Mouse (Mus musculus) kidney, adult 18-20 months (tissue): Measurements from ENCODE around the gene Timp2.

Experiments used
- DNase-seq: peaks from one replicate; pipeline ENCODE4 v3.0.0; 2021

The Timp2 gene

DNA sequence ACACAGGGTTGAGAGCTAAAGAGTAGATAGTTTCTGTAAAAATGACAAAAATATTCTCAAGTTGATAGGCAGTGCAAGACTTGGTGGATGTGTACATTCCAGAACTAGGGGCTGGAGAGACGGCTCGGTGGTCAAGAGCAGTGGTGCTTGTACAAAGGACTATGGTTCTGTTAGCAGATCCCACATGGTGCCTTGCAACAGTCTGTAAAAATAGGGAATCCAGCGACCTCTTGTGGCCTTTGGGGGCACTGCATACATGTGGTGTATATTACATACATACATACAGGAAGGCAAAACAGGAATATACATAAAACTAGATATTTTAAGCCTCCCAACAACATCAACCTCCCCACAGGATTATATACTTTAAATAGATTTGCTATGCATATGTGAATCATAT lies 12.8 kb upstream of the Timp2 start:
- no peak for DNase-seq

DNA sequence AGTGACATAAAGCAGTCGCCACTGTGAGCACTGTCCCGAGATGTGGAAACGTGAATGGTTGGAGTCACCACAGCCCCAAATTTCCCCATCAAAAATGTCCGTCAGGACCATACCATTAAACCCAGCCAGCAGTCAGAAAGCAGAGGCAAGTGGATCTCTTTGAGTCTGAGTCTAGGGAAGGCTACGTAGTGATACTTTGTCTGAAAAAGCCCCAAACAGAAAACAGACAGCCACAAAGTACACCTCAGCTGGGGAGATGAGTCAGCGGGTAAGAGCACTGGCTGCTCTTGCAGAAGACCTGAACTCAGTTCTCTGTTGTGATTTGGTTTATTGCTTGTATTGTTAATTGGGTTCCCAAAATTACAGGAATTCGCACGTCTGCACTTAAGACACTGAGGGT lies 11.0 kb upstream of the Timp2 start:
- no peak for DNase-seq

DNA sequence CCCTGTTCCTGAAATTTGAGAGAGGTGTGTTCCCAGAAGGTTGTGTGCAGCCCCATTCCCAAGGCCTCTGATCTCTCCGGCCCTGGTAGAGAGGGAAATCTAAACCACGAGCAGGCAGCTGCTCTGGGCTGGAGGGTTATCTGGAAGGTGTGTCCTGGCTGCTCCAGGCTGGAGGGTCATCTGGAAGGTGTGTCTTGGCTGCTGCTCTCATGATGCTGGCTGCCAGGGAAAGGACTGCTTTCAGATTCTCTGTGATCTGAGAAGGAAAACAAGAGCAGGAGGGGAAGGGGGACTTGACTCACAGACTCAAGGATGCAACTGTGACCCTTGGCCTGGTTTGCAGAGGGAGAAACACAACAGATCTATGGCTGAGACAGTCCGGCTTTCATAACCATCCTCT lies 10.6 kb upstream of the Timp2 start:
- no peak for DNase-seq

DNA sequence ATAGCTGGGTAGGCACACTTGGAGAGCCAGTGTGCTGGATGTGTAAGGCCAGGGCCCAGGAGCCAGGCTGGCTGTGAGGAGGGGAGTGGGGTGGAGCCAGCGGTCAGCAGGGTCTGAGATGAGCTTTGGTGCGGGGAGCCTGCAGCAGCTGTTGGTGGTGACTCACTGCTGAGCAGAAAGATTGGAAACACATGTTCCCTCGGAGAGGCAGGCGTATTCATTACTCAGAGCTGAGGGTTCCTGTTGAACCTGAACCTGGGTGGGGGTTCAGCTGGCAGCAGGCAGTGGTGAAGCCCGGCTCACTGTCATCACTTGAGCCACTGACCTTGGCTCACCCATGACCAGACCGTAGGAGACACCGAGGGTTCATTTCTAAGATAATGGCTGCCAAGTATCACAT lies 9.6 kb upstream of the Timp2 start:
- no peak for DNase-seq

DNA sequence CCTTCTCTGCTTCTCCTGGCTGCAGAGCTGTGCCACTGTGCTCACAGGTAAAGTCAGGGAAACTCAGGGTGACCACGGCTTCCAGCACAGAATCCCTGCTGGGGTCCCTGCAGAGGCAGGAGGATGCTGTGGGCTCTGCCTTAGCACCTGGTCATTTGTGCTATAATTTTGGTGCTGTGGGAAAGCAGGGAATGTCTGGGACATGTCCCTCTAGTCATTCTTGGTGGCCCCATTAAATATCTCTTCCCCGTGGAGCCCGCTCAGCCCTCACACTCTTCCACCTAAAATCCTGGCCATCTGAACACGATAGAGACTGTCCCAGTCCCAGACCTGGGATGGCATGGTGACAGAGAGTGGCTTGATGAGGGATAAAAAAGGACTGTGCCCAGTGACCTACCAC lies 8.5 kb upstream of the Timp2 start:
- no peak for DNase-seq

DNA sequence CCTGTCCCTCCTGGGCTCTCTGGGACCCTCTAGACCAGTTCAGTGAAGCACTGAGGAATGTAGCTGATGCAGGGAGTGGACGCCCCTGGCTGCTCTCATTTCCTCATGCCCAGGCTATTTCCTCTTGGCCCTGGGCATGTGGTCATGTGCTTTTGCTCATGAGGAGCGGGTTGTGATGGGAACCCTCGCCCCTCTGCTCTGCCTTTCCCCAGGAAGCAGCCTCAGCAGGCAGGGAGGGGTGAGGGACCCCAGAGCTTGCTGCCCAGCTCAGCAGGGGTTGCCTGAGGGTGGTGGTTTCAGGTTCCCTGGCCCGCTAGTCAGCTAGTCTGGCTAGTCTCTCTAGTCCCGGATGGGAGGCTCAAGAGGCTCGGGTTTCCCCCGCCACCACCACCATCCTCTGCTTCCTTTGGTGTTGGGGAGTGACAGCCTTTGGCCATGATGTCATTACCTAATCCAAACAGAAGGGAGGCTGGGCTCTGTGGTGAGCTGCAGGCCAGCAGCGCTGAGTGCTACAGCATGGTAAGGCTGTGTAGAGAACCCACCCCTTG lies 7.5 kb upstream of the Timp2 start:
- DNase-seq: peak; percentile 43

DNA sequence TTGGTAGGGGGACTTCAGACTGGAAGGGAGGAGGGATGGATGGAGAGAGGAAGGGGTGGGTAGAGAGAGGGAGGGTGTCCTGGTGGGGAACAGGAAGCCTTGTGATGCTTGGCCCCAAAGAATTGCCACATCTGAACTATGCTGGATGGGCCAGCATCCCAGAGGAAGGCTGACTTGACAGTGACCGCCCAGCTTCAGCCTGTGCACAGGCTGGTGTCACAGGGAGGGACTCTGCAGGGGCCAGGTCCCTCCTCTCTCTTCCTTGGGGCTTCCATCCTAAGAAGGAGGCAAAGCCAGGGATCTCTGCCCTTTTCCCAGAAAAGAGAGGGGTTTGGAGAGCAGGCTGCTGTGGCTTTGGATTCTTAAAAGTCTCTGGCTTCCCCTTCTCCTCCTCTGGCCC lies 7.0 kb upstream of the Timp2 start:
- no peak for DNase-seq

DNA sequence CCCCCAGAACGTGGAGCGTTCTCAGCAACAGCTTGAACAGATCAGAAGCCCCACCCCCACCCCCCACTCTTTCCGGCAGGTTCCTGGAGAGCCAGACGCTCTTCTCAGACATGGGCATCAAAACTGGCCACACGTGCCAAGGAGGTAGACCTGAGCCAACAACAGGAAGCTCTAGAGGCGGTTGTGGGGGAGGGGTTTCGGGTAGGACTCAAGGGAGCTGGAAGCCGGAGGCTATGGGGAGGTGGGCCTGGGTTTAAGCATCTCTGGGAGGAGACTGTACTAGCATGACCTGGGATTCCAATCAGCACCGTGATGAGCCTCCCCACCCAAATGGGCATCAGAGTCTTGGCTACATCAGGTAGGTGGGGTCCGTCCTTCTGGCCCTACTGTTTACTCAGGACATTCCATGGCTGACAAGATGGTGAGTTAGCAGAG lies 5.4 kb upstream of the Timp2 start:
- no peak for DNase-seq

DNA sequence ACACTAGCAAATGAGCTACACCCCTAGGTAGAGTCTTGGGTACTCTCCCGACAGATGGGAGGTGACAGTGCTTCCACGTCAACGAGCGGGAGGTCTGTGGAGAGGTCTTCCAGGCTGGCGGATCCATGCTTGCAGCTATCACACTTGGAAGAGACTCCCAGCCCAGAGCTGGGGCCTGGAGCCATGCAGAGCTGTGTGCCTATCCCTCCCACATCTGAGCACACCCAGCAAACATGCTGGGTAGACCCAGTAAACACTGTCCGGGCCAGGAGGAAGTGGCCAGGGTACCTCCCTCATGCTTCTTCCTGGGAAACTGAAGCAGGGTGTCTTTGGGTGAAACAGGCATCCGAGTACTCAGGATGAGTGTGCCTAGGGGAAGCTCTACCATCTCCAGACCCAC lies 5.0 kb upstream of the Timp2 start:
- DNase-seq: no peak

DNA sequence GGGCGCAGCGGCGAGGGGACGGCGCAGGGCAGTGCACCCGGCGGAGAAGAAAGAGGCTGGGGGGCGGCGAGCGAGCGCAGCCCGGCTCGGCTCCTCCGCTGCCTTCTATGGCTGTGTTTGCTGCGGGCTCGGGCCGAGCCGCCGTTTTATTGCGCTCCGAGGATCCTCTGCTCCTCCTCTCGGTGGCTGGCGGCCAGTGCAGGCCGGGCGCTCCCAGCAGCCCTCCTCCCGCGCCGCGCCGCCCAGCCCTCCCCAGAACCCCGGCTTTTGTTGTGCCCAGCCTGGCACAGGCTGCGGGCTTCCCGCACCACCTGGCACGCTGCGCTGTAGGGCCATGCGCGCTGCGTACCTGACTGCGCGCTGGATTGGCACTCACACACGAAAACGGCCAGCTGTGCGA lies 335 bp downstream of the Timp2 start:
- DNase-seq: peak; percentile 77

DNA sequence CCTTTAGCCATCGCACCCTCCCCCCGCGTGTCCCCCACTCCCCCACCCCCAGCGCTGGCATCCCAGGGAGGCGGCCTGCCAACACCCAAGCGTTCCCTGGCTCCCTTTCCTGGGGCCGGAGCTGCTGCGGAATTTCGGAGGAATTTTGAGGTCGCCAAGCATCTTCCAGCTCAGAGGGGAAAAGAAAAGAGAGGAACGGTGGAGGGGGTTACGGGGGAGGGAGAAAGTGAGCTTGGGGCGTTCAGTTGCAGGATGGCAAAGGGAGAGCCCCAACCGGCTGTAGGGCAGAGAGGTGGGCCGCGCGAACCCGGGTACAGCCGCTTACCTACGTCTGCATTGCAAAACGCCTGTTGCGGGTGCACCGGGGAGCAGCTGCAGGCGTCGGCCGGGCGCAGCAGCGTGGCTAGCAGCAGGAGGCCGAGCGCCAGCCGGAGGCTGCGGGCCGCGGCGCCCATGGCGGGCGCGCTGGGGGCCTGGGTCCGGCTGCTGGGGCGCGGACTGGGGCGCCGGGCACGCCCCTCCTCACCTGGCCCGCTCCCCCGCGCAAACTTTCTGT lies 826 bp downstream of the Timp2 start:
- no peak for DNase-seq

DNA sequence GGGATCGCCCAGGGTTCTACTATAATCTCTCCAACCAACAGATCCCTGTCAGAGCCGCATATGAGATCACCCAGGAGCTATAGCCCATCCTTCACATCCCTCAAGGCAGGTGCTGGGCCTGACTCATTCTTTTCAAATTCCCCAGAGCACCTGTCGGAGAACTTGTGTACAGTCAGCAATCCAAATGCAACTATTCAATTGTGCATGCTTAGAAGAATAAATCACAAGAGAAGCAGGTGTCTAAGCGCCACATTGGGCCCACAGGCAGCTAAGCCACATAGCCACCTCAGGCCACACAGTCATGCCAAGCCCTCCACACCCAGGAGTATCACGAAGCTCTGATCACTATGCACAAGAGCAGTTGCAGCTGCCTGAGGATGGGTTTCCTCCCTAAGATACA lies 6.0 kb downstream of the Timp2 start:
- no peak for DNase-seq

DNA sequence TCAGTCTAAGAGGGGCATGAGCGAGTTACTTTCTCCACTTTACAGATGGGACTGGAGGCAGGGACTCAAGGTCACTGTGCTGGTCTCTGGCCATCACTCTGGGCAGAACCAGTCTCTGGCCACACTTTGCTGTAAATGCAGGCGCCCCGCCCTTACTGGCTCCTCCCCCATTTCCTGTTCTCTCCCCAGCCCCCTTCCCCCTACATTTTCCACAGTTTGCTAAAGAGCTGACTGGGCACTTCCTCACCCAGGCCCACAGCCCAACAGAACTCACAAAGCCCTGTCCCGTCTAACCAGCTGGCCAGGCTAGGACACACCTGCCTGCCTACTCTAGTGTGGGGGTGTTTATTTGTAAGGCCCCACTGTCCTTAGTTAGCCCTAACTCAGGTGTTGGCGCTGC lies 6.7 kb downstream of the Timp2 start:
- DNase-seq: peak; percentile 36

DNA sequence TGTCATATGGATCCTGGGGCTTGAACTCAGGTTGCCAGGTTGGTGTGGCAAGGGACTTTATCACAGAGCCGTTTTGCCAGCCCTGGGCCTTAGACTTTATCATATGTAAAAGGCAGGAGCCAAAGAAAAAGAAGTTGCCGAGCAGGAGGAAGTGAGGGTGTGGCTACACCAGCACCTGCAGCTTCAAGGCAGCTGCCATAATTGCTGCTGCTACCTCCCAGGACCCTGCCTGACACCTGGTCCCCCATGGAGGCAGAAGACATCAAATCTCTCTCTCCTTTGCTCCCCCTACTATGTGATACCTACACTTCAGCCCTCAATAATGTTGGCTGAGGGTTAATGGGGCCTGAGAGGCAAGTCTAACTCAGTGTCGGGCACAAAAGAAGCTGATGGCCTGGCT lies 7.1 kb downstream of the Timp2 start:
- no peak for DNase-seq

DNA sequence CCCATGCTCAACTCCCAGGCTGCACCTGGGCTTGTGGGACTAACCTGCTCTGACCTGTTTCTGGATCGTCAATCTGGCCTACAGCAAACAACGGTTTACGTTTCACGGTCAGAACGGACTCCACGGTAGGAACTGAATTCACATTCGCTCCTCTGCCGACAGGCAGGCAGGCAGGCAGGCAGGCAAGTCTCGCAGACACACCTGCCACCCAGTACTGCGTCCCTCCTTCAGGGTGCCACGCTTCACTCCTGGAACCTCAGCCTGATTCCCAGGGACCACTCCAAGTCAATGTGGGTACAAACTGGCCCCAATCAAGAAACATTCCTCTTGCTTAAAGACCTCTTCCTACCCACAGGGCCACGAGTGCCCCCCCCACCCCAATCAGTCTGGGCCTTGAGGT lies 7.6 kb downstream of the Timp2 start:
- no peak for DNase-seq

DNA sequence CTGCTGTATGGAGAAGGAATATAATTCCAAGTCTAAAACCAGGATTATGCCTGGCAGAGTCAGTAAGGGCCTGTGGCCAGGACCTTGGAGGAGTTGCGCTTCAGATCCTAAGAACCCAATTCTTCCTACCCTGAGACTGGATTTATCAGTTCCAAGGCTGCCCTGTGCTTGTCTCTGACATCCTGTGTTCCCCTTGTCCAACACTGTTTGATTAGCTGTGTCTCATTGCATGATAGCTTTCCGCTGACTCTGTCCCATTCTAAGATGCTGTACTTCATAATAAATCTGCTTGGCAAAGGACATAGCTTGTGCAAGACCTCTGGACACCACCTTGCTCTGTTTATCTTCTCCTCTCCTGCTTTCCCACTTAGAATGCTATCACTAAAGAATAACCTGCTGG lies 8.1 kb downstream of the Timp2 start:
- no peak for DNase-seq

DNA sequence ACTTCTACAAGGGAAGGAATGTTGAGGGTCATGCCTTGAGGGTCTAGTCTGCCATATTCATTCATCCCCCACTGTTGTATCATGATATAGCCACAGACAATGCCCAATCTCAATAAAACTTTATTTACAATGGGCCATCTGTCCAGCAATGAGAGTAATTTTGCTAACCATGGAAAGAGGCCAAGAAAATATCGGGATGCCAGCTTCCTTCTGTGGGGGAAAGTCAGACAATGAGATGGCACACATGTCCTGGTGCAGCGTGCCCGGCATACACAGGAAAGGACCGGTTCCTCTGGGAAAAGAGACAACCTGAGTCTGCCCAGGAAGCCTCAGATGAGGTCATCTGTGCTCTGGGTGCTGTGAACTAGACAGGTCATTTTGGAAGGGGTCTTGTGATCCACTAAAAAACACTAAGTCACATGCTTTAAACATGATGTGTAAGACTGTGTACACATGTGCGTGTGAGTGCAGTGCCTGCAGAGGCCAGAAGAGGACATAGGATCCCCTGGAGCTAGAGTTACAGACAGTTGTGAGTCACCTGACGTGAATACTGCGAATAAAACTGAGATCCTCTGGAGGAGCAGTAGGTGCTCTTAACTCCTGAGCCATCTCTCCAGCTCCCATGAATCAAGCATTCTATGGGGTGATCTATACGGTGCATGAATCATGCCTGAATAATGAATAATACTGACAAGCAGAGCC lies 9.0 kb downstream of the Timp2 start:
- DNase-seq: no peak

DNA sequence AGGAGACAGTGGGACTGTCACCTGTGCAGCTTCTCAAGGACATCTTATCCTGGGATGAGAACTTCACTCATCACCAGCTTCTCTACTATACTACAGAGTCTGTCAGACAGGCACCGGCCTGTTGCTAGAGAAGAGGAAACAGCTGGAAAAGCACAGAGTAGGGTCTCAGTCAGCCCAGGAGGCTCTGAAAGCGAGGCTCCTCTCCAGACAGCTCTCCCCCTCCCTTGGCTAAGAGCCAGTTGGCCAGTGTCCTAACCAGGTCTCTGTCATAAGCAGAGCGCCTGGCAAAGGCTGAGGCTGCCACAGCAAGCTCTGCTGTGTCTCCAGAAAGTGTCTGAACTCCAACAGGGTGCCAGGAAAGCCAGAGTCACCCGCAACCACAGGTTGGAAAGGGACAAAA lies 9.8 kb downstream of the Timp2 start:
- DNase-seq: no peak

DNA sequence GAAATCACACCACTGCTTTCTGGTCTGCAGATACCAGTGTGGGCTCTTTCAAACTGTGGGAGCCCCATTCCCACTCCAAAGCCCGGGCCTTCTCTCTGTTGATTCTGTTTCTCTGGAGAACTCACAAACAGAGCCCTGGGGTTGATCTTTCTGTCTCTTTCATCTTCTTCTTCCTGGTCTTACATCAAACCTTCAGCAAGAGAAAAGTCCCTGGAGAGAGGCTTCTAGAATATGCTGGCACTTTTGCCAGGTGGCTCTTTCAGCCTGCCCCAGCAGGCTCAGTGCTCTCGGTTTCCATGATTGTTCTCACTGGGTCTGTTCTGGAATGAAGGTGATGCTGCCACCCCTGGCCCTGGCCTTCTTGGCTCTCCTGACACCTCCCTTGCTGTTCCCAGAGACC lies 11.9 kb downstream of the Timp2 start:
- DNase-seq: no peak

DNA sequence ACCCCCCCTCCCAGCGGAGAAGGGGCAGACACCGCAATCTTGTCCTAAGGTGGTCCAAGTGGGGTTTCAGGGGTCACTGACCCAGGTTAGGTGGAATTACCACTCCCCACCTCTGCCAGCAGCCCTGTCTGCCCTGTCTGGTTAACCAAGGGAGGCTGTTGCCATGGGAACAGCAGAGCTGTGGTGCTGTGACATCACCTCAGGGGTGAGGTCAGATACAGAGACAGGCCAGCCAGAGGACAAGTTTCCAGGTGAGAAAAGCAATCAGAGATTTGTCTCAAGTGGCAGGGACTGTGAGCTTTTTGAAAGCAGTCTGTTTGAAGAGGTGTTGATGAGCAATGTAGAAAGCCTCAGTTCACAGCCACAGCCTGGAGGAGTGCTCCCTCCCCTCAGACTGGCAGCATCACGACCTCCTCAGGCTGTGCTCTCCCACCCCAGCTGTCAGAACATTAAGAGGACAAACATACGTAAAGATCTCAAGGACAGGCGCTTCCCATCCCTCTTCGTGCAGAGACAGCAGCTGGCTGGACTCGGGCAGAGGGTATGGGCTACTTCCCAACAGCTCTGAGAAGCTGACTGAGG lies 13.0 kb downstream of the Timp2 start, which contains the start of gene Cep295nl:
Gene Cep295nl, minus strand, starts transcription at position 101 of the 582 bp plus-strand sequence.
- DNase-seq: no peak

DNA sequence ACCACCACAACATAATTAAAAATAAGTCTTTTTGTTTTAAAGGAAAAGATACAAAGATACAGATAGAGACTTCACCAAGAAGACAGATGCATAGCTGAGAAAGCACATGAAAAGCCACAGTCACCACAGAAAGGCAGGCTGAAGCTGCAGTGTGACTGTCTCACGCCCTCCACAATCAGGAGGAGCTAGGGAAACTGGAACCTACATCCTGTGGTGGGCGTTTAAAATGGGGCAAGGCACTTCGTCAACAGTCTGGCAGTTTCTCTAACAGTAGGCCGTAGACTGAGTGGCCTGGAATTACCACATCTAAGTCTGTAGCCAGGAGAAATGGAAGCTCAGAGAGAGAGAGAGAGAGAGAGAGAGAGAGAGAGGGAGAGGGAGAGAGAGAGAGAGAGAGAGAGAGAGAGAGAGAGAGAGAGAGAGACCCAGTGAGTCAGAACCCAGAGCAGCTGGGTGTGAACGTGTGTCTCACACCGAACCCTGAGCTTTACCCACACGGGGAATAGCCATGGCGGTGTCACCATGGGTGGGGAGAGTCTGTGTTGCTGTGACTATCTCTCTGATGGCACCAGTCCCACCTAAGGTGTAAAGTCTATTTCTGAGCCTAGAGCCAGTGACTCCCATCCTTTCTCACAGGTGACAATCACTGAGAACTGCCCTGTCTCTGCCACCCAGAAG lies 17.9 kb downstream of the Timp2 start:
- no peak for DNase-seq

DNA sequence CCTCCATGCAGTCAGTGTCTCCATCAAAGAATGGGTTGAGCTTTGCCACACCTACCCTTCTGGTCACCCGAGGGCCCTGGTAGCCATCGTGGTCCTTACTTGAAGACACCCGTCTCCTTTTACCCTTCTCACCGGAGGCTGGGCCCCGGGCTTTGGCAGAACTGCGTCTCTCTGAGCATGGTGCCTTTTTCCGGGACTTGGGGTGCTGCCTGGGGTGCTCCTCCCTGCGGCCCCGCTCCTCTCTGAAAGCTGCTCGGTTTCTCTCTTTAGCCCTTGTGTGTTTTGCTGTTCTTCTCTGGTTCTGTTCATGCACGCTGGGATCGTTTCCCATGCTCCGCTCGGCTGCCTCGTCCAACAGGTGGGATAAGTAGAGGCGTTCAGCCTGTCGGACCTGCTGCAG lies 22.1 kb downstream of the Timp2 start:
- no peak for DNase-seq

DNA sequence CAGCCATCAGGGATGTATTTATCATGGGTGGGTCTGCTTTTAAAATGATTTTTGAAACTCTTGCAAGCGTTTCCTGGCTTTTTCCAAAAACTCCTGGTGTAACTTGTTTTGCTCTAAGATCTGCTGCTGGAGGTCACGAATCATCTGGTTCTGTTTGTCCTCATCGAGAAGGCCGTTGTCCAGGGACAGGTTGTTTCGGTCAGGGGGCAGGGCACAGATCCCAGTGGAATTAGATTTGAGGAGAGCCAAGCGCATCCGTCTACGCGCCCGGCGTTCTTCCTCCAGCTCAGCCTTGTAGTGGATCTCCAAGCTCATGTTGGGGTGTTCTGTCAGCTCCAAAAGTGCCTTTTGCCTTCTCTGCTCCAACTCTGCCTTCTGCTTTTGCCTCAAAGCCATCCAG lies 23.2 kb downstream of the Timp2 start:
- peak; percentile 34 for DNase-seq

DNA sequence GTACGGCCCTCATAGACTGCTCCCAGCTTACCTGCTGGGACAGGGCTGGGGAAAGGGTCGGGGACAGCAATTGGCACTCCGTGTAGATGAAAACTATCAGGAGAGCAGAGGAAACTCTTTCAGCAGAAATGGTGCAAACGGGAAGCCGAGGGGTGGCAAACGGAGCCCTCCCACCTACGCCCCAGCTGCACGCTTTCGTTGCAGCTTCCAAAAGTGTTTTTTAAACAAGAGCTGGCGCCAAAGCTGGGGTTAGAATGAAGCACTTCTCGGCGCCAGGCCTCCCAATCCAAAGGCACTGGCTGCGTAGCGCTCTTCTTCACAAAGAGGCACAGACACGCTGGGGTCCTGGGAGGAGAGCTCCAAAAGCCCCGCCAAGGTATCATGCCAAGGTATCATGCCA lies 24.8 kb downstream of the Timp2 start:
- DNase-seq: no peak
